Mouse (Mus musculus) liver, postnatal 0 days (tissue): ENCODE results near the gene Aggf1. TPM values are rescaled to one million over a fixed set of nuclear protein-coding genes. Genes with fewer than 3 reads are reported as not detected.

ENCODE experiments used
- ATAC-seq: fragments of 200-750 bp; cut with Nextera tagmentation; 2 replicates; pipeline ENCODE4 v1.8.0; 2017; ENCODE audit warnings: mild to moderate bottlenecking, moderate library complexity
- DNase-seq: peaks from one replicate; pipeline ENCODE4 v3.0.0-alpha.2; 2016
- H3K27ac ChIP-seq: fragments of 300-500 bp; sonication (generic); 2 replicates; pipeline ENCODE4 v1.5.1; 2014; ENCODE audit warnings: antibody characterized with exemption, moderate library complexity, mild to moderate bottlenecking, low read depth
- H3K27me3 ChIP-seq: fragments of 300-500 bp; sonication (generic); 2 replicates; pipeline ENCODE4 v1.6.1; 2014; ENCODE audit warnings: low read length, control low read depth, mixed read lengths; ENCODE audit not compliant: insufficient read depth
- H3K36me3 ChIP-seq: fragments of 300-500 bp; sonication (generic); replicated peaks from 2 replicates; pipeline ENCODE4 v1.6.1; 2014; ENCODE audit warnings: mild to moderate bottlenecking, control low read depth, low read length, moderate library complexity, mixed read lengths; ENCODE audit not compliant: insufficient read depth
- H3K4me1 ChIP-seq: fragments of 300-500 bp; sonication (generic); 2 replicates; pipeline ENCODE4 v1.6.1; 2014; ENCODE audit warnings: antibody characterized with exemption, mild to moderate bottlenecking, control low read depth; ENCODE audit not compliant: insufficient read depth
- H3K4me2 ChIP-seq: fragments of 300-500 bp; sonication (generic); 2 replicates; pipeline ENCODE4 v1.6.1; 2014; ENCODE audit warnings: low read depth, mild to moderate bottlenecking, low read length, moderate library complexity, mixed read lengths
- H3K4me3 ChIP-seq: fragments of 300-500 bp; sonication (generic); 2 replicates; pipeline ENCODE4 v1.5.1; 2014; ENCODE audit warnings: low read depth, low read length
- H3K9ac ChIP-seq: fragments of 300-500 bp; sonication (generic); replicated peaks from 2 replicates; pipeline ENCODE4 v1.6.1; 2014; ENCODE audit warnings: mild to moderate bottlenecking, moderate library complexity
- H3K9me3 ChIP-seq: fragments of 300-500 bp; sonication (generic); 2 replicates; pipeline ENCODE4 v1.6.1; 2016; ENCODE audit warnings: mild to moderate bottlenecking, control low read depth, low read length, mixed read lengths
- CTCF ChIP-seq: sonication (generic); IDR thresholded peaks from 2 replicates; pipeline ENCODE4 v1.5.1; 2016; ENCODE audit warnings: antibody characterized with exemption, low read depth
- EP300 ChIP-seq: IDR thresholded peaks from 2 replicates; pipeline ENCODE4 v1.6.1; 2016; ENCODE audit warnings: antibody characterized with exemption, low read depth, mild to moderate bottlenecking
- WGBS: fragments of 180-500 bp; shearing (Covaris S2); extraction: QIAGEN DNeasy Blood & Tissue Kit; methylation state at CpG from one replicate; pipeline ENCODE4 v1.1.7; 2014; ENCODE audit not compliant: insufficient replicate concordance; 5-methylcytosine and 5-hydroxymethylcytosine counted together
- polyA plus RNA-seq: library from polyadenylated mRNA; unstranded; fragments of >200 nt; fragmentation: Nextera tagmentation; extraction: Ambion mirVana; gene quantifications from 2 replicates; pipeline ENCODE4 v1.2.1, GENCODE M21; 2015

Gene Aggf1
- polyA plus RNA-seq, 1 experiment from 2014 or later: 11.7 TPM

- no peak for ATAC-seq
- H3K4me2 ChIP-seq: no peak overlapping the region
- whole genome bisulfite sequencing: 87% methylated on average over 36 of the region's 40 CpGs
Measured at GRCm38 (mm10) chr13:95336122-95336677, 39.0 kb downstream of the Aggf1 start.

DNA sequence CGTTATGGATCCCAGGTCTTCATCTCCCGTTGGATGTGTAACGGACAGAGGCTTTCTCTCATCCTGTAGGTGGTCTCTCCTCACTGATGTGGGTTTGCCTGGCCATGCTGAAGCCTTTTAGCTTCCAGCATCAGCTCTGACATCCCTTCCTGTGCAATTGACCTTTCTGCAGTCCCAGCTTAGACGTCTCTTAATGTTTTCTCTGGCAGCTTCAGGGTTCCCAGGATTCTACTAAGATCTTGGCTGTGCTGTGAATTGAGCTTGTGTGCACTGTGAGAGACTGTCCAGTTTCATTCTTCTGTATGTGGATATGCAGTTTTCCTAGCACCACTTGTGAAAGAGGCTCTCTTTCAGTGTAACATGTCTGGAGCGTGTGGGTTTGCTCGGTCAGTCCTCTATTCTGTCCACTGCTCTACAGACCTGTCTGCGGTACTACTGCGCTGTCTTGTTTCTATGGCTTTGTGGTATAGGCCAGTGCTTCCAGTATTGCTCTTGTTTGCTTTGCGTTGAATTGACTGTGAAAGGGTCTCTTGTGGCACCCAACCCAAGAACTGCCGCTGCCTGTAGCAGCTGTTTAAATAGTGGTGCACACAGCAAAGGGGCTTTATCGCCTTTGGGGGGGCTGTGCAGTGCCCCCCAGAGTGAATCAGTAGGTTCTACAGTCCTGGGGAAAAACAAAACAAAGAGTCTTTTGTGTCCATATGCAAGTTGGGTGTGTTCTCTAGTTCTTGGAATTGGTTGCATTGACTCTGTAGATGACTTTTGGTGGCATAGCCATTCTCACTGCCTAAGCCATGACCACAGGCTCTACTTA is 42.9 kb downstream of the Aggf1 start:
- Histone ChIP-seq H3K36me3 (peaks cover 9% of the 10 kb centered on the region), H3K4me2 (no peak overlapping the region), H3K27me3 (no peaks in the 10 kb centered on the region), H3K4me3 (no peak overlapping the region), H3K9ac (no peak overlapping the region), H3K9me3 (no peaks in the 10 kb centered on the region), H3K27ac (no peak overlapping the region), H3K4me1 (peaks cover 12% of the 10 kb centered on the region)
- TF ChIP-seq CTCF (no peak), EP300 (no peak)
- DNase-seq (no peak), ATAC-seq (no peak)
- WGBS: 81% methylated on average over 11 of the region's 11 CpGs

More at GRCm38 (mm10) chr13:95336122-95336677, 39.0 kb downstream of the Aggf1 start:
- no peak for TF ChIP-seq CTCF
- TF ChIP-seq EP300: no peak
- Histone ChIP-seq H3K27me3 (no peaks in the 10 kb centered on the region), H3K36me3 (peaks cover 16% of the 10 kb centered on the region), H3K4me3 (no peak overlapping the region), H3K4me1 (peaks cover 8% of the 10 kb centered on the region), H3K9ac (no peak overlapping the region), H3K9me3 (no peaks in the 10 kb centered on the region), H3K27ac (no peak overlapping the region)
- DNase-seq: no peak

DNA sequence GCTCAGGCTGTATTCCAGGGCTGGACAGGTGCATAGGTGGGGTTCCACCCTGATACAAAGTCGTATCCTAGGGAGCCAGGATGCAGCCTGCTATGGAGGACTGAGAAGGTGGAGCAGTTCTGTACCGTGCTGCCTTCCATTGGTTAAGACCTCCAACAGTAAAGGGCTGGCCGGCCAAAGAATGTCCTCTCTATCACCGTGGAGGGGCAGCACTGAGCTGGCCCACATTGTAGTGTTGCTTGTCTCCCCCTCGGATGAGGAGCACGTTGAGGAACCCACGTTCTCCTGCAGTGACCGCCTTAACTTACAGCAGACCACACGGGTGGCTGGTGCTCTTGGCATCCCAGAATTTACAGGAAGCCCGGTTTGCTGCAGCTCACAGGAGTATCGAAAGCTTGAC is 44.6 kb downstream of the Aggf1 start:
- Histone ChIP-seq H3K27me3 (no peaks in the 10 kb centered on the region), H3K36me3 (no peaks in the 10 kb centered on the region), H3K4me2 (no peak overlapping the region), H3K27ac (no peak overlapping the region), H3K4me1 (peaks cover 20% of the 10 kb centered on the region), H3K9ac (no peak overlapping the region), H3K4me3 (no peak overlapping the region), H3K9me3 (no peaks in the 10 kb centered on the region)
- WGBS: 63% methylated on average over 11 of the region's 11 CpGs
- TF ChIP-seq EP300: no peak
- peak; percentile 13; the same call in 1 of the 2 replicates for TF ChIP-seq CTCF
- ATAC-seq (no peak), DNase-seq (no peak)

- Histone ChIP-seq H3K36me3 (no peaks in the 10 kb centered on the region), H3K4me1 (peaks cover 20% of the 10 kb centered on the region), H3K4me3 (no peak overlapping the region), H3K9me3 (no peaks in the 10 kb centered on the region), H3K9ac (no peak overlapping the region), H3K27me3 (no peaks in the 10 kb centered on the region), H3K27ac (no peak overlapping the region), H3K4me2 (no peak overlapping the region)
- TF ChIP-seq CTCF (no peak), EP300 (no peak)
- DNase-seq (no peak), ATAC-seq (no peak)
- 82% methylated on average over 11 of the region's 11 CpGs for whole genome bisulfite sequencing
Measured at GRCm38 (mm10) chr13:95328767-95329166, 46.4 kb downstream of the Aggf1 start.

GRCm38 (mm10) chr13:95327345-95327741 is 47.8 kb downstream of the Aggf1 start:
- Histone ChIP-seq H3K4me3 (peak overlapping the region; percentile 84; the same call in 1 of the 2 replicates), H3K9ac (peak overlapping the region; percentile 94; the same call in 1 of the 2 replicates), H3K4me2 (peak overlapping the region; percentile 83), H3K27me3 (no peaks in the 10 kb centered on the region), H3K36me3 (no peaks in the 10 kb centered on the region), H3K27ac (peak overlapping the region; percentile 58), H3K4me1 (peaks cover 18% of the 10 kb centered on the region), H3K9me3 (no peaks in the 10 kb centered on the region)
- no peak for TF ChIP-seq EP300
- no peak for TF ChIP-seq CTCF
- DNase-seq (no peak), ATAC-seq (no peak)
- 15% methylated on average over 5 of the region's 5 CpGs for WGBS

DNA sequence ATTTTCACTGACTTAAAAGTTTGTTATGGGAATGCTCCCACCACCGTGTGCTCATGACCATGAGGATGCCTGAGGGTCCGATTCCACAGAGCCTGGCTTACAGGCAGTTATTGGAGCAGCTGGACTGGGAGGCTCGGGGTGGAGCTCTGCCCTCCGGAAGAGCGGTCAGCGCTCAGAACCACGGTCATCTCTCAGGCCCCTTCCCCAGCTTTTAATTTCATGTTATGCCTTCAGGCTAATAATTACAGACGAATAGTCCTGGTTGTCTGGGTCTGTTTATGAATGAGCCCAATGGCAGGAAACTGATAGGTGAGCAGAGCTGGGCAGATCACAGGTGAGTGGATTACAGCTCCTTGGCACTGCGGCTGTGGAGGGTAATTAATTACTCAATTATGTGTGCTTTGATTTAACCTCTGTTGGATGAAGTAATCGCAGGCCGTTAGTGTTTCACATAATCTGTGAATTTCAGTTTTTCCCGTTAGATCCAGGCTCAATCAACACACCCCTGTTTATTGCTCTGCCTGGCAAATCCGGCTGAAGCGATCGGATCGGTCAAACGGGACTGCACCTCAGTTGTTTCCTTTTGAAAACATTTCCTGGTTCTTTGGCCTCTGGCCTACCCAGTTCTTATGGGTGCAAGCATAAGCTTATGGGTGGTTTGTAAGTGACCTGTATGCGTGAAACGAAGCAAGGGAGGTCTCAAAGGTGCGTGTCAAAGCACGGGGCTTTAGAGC is 48.4 kb downstream of the Aggf1 start:
- ATAC-seq: no peak
- WGBS: 30% methylated on average over 21 of the region's 21 CpGs
- Histone ChIP-seq H3K4me3 (peak overlapping the region; percentile 84), H3K4me1 (peaks cover 17% of the 10 kb centered on the region), H3K9me3 (no peaks in the 10 kb centered on the region), H3K9ac (peak overlapping the region; percentile 94; the same call in 1 of the 2 replicates), H3K36me3 (no peaks in the 10 kb centered on the region), H3K4me2 (peak overlapping the region; percentile 83), H3K27me3 (no peaks in the 10 kb centered on the region), H3K27ac (peak overlapping the region; percentile 99)
- DNase-seq: no peak
- TF ChIP-seq CTCF (no peak), EP300 (no peak)
